Mouse (Mus musculus) erythroblast, embryonic 14.5 days (primary cell): ENCODE data around the gene Aff3.

ENCODE experiments used
- GATA1 ChIP-seq: IDR thresholded peaks from 2 replicates; pipeline ENCODE4 v1.6.1; 2012; ENCODE audit warnings: low read length, inconsistent platforms, mixed read lengths
- TAL1 ChIP-seq: IDR thresholded peaks from 3 replicates; pipeline ENCODE4 v1.6.1; 2012; ENCODE audit warnings: low read length, inconsistent platforms, mixed read lengths

GRCm38 (mm10) chr1:38332919-38333318 lies 331.8 kb downstream of the Aff3 start:
- TF ChIP-seq TAL1 (no peak), GATA1 (no peak)
